Mouse (Mus musculus) ZHBTc4 (cell line): ENCODE measurements around the gene Cdc5l.
A peak's percentile ranks its signal among the peaks of the same experiment; 100 is the strongest.

Source experiments
- DNase-seq: peaks from one replicate; pipeline ENCODE4 v3.0.0-alpha.2; 2011; ENCODE audit warnings: low read depth, low spot score

Cdc5l gene

GRCm38 (mm10) chr17:45433419-45434261 is at the start of gene Cdc5l:
Gene Cdc5l, minus strand, starts transcription at chr17:45433737.
- peak; percentile 100 for DNase-seq

GRCm38 (mm10) chr17:45480429-45480828 is 46.9 kb upstream of the Cdc5l start:
- DNase-seq = peak; percentile 54

GRCm38 (mm10) chr17:45478234-45478825 is 44.8 kb upstream of the Cdc5l start:
- DNase-seq = peak; percentile 89

DNA sequence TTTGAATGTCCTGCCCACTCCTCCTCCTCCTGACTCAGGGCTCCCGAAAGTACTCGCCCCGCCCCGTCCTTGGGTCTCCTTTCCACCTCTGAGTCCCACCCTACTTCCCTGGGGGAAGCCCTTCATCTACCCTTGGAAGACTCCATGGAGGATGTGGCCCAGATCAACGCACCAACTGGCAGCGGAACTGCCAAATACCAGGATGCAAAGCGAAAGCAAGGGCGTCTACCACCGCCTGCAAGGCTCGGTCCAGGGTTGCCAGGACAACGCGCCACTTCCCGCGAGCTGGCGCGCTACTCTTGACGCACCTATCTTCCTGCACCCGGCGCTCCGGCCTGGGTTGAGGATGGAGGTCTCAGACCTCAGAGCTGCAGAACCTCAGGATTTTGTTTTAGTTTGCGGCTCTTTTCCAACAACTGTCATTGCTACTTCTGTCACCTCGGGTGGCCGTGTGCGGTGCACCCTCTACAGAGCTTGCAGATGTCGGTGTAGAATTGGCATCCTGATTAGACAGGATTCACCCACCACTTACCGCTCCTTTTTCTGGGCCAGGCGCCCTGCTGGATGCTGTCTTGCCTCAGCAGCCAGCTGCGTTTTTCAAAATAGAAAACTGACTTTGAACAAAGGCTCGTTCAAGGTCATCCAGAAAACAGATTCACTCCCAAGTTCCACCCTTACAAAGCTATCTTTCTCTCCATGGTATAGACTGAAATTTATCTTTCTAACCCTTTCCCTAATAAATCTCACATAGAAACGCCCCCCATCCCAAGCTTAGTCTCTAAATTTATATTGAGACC is 41.3 kb upstream of the Cdc5l start, which contains the start of gene Spats1:
Spats1 (minus strand) TSS at position 747 of the 797 bp plus-strand sequence.
- peak; percentile 99 for DNase-seq

GRCm38 (mm10) chr17:45474146-45474545 is 40.6 kb upstream of the Cdc5l start:
- no peak for DNase-seq

DNA sequence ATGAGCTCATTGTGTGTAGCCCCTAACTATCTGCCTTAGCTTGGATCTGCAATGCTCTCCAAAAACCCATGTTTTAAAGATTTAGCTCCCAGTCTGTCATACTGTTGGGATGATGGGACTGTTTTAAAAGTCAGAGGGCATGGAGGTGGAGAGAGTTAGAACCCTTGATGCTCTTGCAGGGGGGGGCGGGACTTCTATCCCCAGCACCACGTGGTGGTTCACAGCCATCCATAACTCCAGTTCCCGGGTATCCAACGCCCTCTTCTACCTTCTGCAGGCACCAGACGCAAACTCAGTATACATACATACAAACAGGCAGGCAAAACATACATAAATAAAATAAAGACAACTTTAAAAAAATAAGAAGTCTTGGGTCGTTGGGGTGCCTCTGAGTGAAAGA is 40.1 kb upstream of the Cdc5l start:
- peak; percentile 62 for DNase-seq

DNA sequence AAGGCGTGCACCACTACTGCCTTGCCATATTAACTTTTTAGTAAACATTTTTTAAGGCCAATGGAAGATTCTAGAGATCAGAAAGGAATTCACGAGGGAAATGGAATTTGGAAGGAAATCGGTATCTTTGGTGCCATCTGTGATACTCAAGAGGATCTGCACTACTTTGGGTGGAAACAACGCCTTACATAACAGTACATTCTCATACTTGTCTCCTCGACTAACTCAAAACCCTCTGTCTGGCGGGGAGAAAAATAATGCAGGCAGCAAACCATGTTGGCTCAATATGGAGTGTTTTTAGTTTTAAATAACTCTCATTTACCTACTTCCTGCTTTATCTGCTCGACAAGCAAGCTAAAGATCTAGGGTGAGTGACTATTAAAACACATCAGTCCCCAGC is 37.2 kb upstream of the Cdc5l start:
- DNase-seq = no peak

- DNase-seq = peak; percentile 76
Observed at GRCm38 (mm10) chr17:45468302-45468701, 34.8 kb upstream of the Cdc5l start.

DNA sequence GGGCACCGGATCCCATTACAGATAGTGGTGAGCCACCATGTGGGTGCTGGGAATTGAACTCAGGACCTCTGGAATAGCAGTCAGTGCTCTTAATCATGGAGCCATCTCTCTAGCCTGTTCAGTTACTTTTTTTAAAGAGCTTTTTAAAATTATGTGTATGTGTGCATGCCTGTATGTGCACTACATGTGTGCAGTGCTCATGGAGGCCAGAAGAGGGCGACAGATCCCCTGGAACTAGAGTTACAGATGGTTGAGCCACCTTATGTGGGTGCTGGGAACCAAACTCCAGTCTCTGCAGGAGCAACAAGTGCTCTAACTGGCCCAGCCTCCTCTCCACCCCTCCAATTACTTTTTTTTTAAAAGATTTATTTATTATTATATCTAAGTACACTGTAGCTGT is 33.2 kb upstream of the Cdc5l start:
- peak; percentile 61 for DNase-seq

- peak; percentile 59 for DNase-seq
Observed at GRCm38 (mm10) chr17:45464255-45464654, 30.7 kb upstream of the Cdc5l start.

DNA sequence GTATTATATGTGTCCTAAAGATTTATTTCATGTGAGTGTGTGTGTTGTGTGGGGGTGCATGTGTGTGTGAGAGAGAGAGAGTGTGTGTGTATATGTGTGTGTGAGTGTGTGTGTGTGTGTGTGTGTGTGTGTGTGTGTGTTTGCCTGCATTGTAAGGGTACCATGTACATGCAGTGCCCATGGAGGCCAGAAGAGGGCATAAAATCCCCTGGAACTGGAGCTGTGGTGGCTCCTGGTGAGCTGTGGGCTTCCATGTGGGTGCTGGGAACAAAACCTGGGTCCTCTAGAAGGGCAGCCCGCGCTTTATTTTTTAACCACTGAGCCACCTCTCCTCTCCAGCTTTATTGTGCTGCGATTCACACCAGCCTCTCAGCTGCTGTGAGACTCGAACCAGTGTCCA is 29.0 kb upstream of the Cdc5l start:
- DNase-seq = peak; percentile 79

DNA sequence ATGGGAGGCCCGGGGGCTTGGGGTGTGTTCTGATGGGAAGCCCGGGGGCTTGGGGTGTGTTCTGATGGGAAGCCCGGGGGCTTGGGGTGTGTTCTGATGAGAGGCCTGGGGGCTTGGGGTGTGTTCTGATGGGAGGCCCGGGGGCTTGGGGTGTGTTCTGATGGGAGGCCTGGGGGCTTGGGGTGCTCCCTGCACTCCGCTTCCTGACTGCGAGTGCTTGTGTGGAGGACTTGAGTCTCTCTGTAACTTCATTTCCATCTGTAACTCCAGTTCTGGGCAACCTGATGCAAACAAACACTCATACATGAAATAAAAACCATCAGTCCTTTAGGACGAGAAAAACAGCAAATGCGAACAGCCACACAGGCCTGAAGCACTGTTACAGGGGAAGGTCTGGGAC is 25.5 kb upstream of the Cdc5l start:
- no peak for DNase-seq

DNA sequence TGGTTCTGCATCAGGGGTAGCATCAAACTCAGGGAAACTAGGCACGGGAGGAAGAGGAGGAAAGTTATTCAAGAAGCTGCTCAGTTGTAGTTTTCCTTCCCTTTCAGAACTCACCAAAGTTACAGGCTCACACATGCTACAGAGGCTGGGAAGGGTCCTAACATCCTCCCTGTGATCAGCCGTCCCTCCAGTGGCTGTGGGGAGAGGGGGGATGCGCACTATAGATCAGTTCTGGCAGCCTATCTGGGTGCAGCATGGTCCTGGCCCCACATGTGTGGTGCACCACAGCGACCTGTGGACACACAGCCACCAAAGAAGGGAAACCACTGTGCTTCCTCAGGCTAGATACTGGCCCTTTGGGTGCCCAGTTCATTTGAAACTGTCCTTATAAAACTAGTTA is 25.0 kb upstream of the Cdc5l start:
- peak; percentile 53 for DNase-seq

DNA sequence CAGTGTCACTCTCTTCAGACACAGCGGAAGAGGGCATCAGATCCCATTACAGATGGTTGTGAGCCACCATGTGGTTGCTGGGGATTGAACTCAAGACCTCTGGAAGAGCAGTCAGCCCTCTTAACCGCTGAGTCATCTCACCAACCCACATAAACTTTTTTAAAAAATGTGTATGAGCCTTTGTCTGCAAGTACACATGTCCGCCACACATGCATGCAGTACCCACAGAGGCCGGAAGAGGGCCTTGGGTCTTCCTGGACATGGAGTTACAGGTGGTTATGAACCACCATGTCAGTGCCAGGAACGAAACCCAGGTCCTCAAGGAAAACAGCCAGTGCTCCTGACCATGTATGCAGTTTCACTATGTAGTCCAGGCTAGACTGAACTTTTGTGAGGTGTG is 23.9 kb upstream of the Cdc5l start:
- peak; percentile 94 for DNase-seq

DNA sequence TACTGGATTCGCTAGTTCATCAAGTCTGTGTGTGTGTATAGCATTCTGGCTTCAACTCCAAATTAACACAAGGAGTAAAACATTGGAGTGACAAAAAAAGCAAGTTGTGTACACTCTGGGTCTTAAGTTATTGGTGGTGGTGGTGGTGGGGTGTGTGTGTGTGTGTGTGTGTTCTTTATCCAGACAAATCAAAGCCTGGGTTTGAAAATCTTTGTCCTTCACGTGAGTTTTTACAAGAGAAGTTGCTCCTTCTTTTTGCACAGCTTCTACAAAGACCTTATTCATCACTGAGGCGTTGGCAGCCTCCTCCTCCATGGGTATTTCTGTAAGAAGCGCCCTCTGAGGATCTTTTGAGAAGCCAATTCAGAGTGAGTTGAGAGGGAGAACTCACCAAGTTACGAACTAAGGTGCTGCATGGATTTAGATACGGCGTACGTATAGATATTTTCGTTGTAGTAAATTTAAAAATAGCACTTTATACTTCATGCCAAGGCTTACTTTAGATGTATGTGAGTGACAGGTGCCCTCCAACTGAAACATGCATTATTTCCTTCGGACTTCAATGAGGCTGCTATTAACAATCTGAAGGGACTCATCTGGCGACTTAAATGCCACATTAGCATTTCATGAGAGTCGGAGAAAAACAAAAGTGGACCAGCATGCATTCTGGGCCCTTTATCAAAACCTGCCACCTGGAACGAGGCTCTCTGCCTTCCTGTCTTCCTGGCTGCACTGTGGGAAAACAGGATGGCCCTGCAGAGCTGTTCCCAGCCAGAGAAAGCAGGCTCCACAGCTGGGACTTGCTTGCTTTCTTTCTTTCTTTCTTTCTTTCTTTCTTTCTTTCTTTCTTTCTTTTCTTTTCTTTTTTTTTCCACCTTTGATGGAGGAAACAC is 23.0 kb upstream of the Cdc5l start:
- DNase-seq = peak; percentile 73

DNA sequence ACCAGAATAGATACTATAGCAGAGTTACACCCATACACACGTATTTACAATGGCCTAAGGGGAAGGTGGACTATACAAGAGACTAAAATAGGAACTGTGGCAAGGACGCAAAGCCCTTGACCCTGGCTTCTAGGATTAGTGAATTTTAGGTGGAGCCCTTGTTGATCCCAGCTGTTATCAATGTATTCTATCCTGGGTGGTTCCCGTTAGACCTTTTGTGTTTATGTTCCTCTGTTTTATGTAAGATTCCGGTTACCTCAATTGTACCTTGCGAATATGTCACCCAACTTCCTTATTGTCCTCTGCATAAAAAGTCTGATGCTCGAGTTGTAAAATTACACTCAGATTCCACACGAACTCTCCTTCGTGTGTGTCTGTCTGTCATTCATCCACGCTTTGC is 22.2 kb upstream of the Cdc5l start:
- DNase-seq = peak; percentile 70

GRCm38 (mm10) chr17:45454794-45455193 is 21.3 kb upstream of the Cdc5l start:
- peak; percentile 55 for DNase-seq

DNA sequence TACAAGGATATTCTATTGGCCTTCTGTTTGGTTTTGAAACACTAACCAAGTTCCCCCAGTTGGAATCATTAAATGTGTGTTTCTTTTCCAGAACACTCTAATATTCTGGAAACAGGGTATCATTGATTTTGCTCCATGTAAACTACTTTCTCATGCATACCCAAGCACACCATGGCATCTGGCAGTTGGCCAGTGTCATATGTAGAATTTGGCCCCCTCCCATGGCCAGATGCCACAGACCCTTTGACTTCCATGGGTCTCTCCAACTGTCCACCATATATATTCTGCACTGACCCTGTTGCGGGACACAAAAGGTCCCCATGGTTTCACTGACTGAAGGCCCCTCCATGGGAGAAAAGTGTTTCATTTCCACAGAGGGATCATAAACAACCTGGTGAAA is 18.7 kb upstream of the Cdc5l start:
- no peak for DNase-seq

- DNase-seq = no peak
Observed at GRCm38 (mm10) chr17:45450153-45450552, 16.6 kb upstream of the Cdc5l start.

DNA sequence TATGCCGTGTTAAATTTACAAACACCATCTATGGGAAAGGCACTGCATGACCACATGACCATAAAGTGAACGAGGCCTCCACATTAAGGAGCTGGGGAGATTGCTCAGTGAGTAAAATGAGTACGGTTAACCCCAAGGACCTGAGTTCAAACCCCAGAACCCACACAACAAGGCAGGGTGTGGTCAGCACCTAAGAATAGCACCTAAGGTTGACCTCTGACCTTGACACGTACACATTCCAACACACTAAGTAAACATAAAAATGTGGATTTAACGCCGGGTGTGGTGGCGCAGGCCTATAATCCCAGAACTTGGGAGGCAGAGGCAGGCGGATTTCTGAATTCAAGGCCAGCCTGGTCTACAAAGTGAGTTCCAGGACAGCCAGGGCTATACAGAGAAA is 16.0 kb upstream of the Cdc5l start:
- DNase-seq = peak; percentile 57

- DNase-seq = no peak
Observed at GRCm38 (mm10) chr17:45447063-45447462, 13.5 kb upstream of the Cdc5l start.
